Mouse (Mus musculus) cerebellum, postnatal 25 days (tissue): ENCODE measurements around the gene Zfp428.

ENCODE experiments used
- DNase-seq, 2 experiments: peaks; one replicate each; pipeline ENCODE4 v3.0.0; 2021; ENCODE audit warnings: mixed read lengths in 2 of 2

Zfp428 gene

GRCm38 (mm10) chr7:24523723-24524122, 16.9 kb downstream of the Zfp428 start:
- DNase-seq = no peak

DNA sequence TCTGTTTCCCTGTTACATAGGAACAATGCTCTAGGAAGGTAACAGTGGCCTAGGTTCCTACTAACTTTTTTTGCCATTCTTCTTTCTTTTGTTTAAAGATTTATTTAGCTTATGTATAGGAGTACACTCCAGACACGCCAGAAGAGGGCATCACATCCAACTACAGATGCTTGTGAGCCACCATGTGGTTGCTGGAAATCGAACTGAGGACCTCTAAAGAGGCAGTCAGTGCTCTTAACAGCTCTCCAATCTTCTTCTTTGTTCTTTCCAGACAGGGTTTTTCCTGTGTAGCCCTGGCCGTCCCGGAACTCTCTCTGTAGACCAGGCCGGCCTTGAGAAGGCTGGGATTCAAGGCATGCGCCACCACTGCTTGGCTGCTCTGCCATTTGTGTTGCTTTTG, 18.2 kb downstream of the Zfp428 start:
- no peak for DNase-seq

- peak; percentile 82 to 88 for DNase-seq
Observed at GRCm38 (mm10) chr7:24525686-24526420, 19.0 kb downstream of the Zfp428 start.

GRCm38 (mm10) chr7:24528861-24529260, 22.1 kb downstream of the Zfp428 start:
- DNase-seq = no peak

- no peak for DNase-seq
Observed at GRCm38 (mm10) chr7:24529580-24529979, 22.8 kb downstream of the Zfp428 start.

DNA sequence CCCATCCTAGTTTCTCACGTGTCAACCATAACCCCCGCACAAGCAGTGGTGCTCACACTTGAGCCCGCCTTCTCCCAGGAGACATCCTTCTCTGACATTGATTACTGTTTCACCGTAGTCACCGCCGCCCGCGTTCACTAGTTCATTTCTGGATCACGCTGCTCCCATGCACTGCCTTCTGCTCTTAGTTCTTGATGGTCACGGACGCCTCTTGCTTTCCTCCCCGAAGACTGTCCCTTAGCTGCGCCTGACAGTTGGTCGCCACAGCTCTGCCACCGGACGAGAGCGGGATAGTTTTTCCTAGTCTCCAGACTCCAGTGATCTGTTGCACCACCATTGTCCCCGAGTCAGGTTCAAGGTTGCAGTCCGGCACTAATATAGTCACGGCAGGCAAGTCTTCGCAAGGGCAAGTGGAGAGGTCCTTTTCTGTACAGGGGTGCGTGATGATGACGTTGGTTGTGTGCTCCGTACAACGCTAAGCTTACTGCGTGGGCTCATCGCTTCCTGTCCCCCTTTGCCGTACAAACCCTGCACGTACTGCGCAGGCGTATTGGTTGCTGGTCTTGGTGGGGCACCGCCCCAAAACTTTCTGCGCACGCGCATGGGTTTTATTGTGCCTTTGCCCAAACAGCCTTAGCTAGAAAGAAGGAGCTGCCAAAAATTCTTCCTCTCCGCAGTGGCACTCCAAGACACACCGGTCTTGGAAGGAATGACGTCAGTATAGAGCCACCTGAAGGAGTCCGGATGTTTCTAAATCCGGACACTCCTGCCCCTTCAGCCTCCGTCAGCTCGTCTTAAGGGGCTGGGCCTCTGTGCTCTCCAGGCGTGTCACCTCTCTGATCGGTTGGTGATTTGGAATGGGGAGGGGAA, 23.5 kb downstream of the Zfp428 start, which contains the start of gene Irgq:
Irgq (plus strand) TSS at position 628 of the 870 bp plus-strand sequence.
- DNase-seq = peak; percentile 98 to 99

DNA sequence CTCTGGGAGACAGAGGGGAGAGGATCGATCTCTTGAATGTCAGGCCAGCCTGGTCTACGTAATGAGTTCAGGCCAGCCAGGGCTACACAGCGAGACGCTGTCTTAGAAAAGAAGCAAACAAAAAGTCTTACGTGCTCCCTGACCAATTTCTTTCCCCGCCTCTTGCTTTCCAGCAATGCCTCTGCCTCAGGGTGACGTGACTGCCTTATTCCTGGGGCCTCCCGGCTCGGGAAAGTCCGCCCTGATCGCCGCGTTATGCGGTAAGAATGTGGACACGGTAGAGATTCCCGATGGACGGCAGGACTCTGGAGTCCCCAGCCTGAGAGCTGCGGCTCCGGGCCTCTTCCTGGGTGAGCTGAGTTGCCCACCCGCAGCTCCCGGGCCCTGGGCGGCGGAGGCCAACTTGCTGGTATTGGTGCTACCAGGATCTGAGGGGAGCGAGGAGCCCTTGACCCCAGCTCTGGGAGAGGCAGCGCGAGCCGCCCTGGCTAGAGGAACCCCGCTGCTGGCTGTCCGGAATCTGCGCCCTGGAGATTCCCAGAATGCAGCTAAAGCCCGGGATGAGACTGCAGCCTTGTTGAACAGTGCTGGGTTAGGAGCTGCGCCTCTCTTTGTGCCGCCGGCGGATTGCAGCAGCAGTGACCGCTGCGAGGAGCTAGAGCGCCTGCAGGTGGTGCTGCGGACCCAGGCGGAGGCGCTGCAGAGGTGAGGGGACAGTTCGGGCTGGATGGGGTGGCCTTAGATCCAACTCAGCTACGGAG, 24.6 kb downstream of the Zfp428 start:
- DNase-seq = peak; percentile 87 to 89

- peak in 1 of 2 experiments; percentile 42 for DNase-seq
Observed at GRCm38 (mm10) chr7:24533031-24533571, 26.3 kb downstream of the Zfp428 start.

DNA sequence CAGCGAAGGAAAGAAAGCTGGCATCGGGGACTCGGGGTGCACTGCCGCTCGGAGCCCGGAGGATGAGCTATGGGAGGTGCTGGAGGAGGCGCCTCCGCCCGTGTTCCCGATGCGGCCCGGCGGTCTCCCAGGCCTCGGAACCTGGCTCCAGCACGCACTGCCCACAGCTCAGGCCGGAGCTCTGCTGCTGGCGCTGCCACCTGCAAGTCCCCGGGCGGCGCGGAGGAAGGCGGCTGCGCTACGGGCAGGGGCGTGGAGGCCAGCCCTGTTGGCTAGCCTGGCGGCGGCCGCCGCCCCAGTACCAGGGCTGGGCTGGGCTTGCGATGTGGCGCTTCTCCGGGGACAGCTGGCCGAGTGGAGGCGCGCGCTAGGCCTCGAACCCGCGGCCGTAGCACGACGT, 27.0 kb downstream of the Zfp428 start:
- peak; percentile 41 to 42 for DNase-seq

DNA sequence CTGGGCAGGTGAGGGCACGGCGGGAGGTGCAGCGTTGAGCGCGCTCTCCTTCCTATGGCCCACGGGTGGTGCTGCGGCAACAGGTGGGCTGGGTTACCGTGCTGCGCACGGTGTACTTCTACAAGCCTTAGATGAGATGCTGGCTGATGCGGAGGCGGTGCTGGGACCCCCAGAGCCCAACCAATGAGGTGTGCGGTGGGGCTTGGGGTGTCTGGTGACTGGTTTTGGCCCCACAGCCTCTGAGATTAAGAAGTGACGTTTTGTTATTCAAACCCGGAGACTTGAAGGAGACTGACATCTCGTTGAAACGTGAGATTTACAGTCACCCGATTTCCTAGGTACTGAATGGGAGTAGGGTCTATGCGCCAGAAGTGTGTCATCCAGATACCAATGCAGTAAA, 27.5 kb downstream of the Zfp428 start:
- peak in 1 of 2 experiments; percentile 49 for DNase-seq

GRCm38 (mm10) chr7:24537081-24537480, 30.3 kb downstream of the Zfp428 start:
- DNase-seq = no peak

- DNase-seq = peak; percentile 83 to 89
Observed at GRCm38 (mm10) chr7:24537591-24537990, 30.8 kb downstream of the Zfp428 start.

DNA sequence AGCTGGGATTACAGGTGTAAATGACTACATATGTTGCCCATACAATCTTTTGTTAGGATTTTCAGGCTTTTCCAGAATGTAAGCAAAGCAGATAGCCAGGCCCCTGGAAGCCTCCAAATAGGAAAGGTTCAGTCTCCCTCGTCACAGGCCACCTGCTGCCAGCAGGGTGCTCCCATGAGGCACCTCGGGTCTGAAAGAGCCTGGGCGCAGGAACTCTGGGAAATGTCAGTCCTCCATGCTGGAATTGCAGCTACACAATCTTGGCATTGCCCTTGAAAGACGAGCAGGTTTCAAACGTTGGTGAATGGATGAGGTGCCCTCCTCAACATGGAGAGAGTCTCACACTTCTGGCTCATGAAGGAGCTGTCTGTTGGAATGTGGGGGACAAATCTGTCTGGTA, 31.3 kb downstream of the Zfp428 start:
- DNase-seq = no peak

GRCm38 (mm10) chr7:24538701-24539100, 31.9 kb downstream of the Zfp428 start:
- DNase-seq = no peak

DNA sequence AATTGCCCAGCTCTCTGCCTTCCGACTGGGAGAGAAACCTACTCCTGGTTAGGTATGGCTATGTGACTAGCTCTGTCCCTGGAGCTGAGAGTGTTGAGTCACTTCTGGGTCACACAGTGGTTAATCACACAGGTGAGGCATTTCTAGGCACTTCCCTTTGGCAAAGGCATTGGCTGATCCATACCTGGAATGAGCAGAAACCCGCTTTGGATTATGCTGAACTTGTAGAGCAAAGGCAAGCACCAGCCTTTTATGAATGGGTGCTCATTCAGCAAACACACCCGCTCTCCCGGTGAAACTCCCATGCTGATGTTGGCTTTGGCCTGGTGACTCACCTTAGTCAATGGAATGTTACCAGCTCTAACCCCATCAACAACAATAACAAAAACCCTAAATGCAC, 32.9 kb downstream of the Zfp428 start:
- no peak for DNase-seq

DNA sequence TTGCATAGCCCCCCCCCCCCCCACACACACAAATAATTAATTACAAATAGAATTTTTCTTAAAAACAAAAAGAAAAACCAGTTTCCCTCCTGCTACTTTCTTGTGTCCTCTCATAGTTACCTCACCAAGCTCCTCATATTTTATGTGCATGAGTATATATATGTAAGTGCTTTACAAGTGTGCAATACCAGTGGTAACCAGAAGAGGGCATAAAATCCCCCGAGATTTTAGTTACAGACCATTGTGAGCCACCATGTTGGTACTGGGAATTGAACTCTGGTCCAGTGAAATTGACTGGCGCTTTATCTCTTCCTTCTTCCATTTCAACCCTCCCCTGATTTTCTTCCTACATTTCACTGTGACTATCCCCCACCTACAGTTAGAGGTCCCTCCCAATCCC, 37.7 kb downstream of the Zfp428 start:
- DNase-seq = no peak

DNA sequence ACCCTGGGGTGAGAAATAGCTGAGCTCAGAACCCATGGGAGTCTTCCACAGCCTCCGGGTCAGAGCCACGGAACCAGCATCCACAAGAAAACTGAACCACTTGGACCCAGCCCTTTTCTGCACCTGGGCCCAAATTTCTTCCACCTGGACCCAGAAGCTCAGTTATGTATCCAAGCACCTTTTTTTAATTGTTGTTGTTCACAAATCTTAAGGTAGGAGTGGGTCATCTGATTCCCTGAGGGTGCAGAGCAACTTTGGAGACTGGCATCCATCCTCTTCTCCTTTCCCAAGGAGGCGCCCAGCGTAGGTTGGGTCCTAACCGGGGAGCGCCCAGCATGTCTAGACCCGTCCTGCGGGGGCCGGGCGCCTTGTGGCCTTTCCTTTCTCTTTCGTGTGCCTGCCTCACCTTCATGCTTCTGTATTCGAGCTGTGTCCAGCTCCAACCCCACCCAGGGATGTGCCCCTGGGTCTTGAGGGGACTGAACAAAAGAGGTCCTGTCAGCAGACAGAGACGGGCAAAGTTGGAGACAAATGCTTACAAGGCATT, 39.3 kb downstream of the Zfp428 start, which contains the start of the genes Pinlyp and Xrcc1:
Pinlyp (minus strand) TSS at position 51 of the 547 bp plus-strand sequence.
Xrcc1 (plus strand) TSS at position 222 of the 547 bp plus-strand sequence.
- DNase-seq = peak; percentile 28 to 39

GRCm38 (mm10) chr7:24546634-24547389, 40.0 kb downstream of the Zfp428 start:
- DNase-seq = peak; percentile 99 to 100

DNA sequence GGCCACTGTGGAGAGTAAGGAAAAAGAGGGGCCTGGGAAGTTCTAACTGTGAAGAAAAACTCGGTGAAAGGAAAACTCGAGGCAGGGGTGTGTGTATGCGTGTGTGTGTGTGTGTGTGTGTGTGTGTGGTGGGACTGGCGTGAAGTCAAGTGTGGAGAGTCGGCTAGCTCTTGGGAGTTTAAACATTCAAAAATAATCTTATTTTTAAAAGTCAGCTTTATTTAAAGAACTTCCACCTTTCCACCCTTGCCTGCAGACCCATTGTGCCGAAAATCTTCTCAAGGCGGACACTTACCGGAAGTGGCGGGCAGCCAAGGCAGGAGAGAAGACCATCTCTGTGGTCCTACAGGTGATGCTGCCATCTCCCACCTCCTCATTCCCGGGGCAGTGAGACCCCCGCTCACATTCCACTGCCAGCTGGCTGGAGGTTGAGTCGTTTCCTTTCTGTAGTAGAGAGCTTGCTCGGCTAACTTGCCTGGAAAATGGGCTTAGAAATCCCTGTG, 40.8 kb downstream of the Zfp428 start:
- DNase-seq = peak in 1 of 2 experiments; percentile 38

GRCm38 (mm10) chr7:24551985-24552759, 45.4 kb downstream of the Zfp428 start:
- no peak for DNase-seq
